Mouse (Mus musculus) embryonic facial prominence, embryonic 11.5 days (tissue): ENCODE measurements around the gene Tmcc2. TPM values are rescaled to one million over a fixed set of nuclear protein-coding genes. Genes with fewer than 3 reads are reported as not detected.

Source experiments
- ATAC-seq: fragments of 200-750 bp; cut with Nextera tagmentation; replicated peaks from 2 replicates; pipeline ENCODE4 v1.8.0; 2017; ENCODE audit warnings: low read depth; ENCODE audit not compliant: insufficient number of reproducible peaks, low FRiP score, low TSS enrichment
- DNase-seq: peaks from one replicate; pipeline ENCODE4 v3.0.0-alpha.2; 2015; ENCODE audit warnings: low spot score
- H3K27ac ChIP-seq: fragments of 300-500 bp; sonication (generic); replicated peaks from 2 replicates; pipeline ENCODE4 v1.5.1; 2014; ENCODE audit warnings: mild to moderate bottlenecking, low read depth, low read length, control low read depth
- H3K27me3 ChIP-seq: fragments of 300-500 bp; sonication (generic); 2 replicates; pipeline ENCODE4 v1.6.1; 2014; ENCODE audit warnings: mild to moderate bottlenecking, low read length, moderate library complexity, mixed read lengths; ENCODE audit not compliant: control insufficient read depth, insufficient read depth
- H3K36me3 ChIP-seq: fragments of 300-500 bp; sonication (generic); replicated peaks from 2 replicates; pipeline ENCODE4 v1.6.1; 2014; ENCODE audit warnings: low read depth, mild to moderate bottlenecking, low read length, moderate library complexity, mixed read lengths; ENCODE audit not compliant: control insufficient read depth, insufficient read depth
- H3K4me1 ChIP-seq: fragments of 300-500 bp; sonication (generic); 2 replicates; pipeline ENCODE4 v1.6.1; 2014; ENCODE audit warnings: low read length, mixed read lengths; ENCODE audit not compliant: control insufficient read depth, insufficient read depth
- H3K4me2 ChIP-seq: fragments of 300-500 bp; sonication (generic); 2 replicates; pipeline ENCODE4 v1.6.1; 2014; ENCODE audit warnings: low read depth, mild to moderate bottlenecking, control low read depth, low read length, moderate library complexity
- H3K4me3 ChIP-seq: fragments of 300-500 bp; sonication (generic); 2 replicates; pipeline ENCODE4 v1.5.1; 2014; ENCODE audit warnings: low read depth, low read length, control low read depth
- H3K9ac ChIP-seq: fragments of 300-500 bp; sonication (generic); replicated peaks from 2 replicates; pipeline ENCODE4 v1.6.1; 2014; ENCODE audit warnings: mild to moderate bottlenecking, control low read depth, low read length
- H3K9me3 ChIP-seq: fragments of 300-500 bp; sonication (generic); replicated peaks from 2 replicates; pipeline ENCODE4 v1.6.1; 2016; ENCODE audit warnings: mild to moderate bottlenecking, low read length, inconsistent platforms, mixed read lengths; ENCODE audit not compliant: control insufficient read depth
- WGBS: fragments of 180-500 bp; shearing (Covaris S2); extraction: QIAGEN DNeasy Blood & Tissue Kit; methylation state at CpG from one replicate; pipeline ENCODE4 v1.1.7; 2014; 5-methylcytosine and 5-hydroxymethylcytosine counted together
- polyA plus RNA-seq: library from polyadenylated mRNA; unstranded; fragments of >200 nt; fragmentation: Nextera tagmentation; extraction: Ambion mirVana; gene quantifications from 2 replicates; pipeline ENCODE4 v1.2.1, GENCODE M21; 2014

Tmcc2 gene
- polyA plus RNA-seq, 1 experiment from 2014 or later = 6.8 TPM

- no peak for ATAC-seq
- Histone ChIP-seq H3K27ac (peak overlapping the region; percentile 56), H3K4me2 (no peak overlapping the region), H3K9me3 (no peaks in the 10 kb centered on the region), H3K36me3 (no peaks in the 10 kb centered on the region), H3K4me3 (no peak overlapping the region), H3K9ac (no peak overlapping the region), H3K4me1 (no peaks in the 10 kb centered on the region), H3K27me3 (no peaks in the 10 kb centered on the region)
- no peak for DNase-seq
- 55% methylated on average over 7 of the region's 7 CpGs for WGBS
Measured at GRCm38 (mm10) chr1:132321821-132322580, 69.1 kb downstream of the Tmcc2 start.

DNA sequence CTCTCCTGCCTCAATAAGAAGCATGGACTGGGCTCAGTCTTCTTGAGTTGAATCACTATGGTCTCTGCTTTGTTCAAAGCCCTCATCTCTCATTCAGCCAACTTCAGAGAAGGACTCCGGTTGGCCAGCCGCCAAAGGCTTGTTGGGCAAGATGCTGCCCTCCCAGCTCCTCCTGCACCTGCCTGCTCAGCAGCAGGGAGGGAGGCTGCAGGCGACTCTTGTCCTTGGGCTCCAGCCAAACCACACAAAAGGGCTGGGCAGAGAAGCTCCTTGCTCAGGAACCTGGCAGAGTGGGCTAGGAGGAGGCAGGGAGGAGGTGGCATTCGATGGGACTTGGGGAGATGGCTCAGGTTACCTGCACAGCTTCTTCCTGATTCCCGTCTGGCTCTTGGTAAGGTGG, 71.8 kb downstream of the Tmcc2 start:
- H3K27ac ChIP-seq = no peak overlapping the region
- H3K4me2 ChIP-seq = no peak overlapping the region
- no peak overlapping the region for H3K4me3 ChIP-seq
- ATAC-seq = no peak
- DNase-seq = no peak
- peaks cover 2% of the 10 kb centered on the region; the same call in 1 of the 2 replicates for H3K27me3 ChIP-seq
- no peaks in the 10 kb centered on the region for H3K36me3 ChIP-seq
- WGBS = 65% methylated on average over 5 of the region's 5 CpGs
- H3K9me3 ChIP-seq = no peaks in the 10 kb centered on the region
- H3K4me1 ChIP-seq = no peaks in the 10 kb centered on the region
- peak overlapping the region; percentile 29; the same call in 1 of the 2 replicates for H3K9ac ChIP-seq

- ATAC-seq = no peak
- 57% methylated on average over 8 of the region's 8 CpGs for WGBS
- H3K4me1 ChIP-seq = no peaks in the 10 kb centered on the region
Measured at GRCm38 (mm10) chr1:132317894-132318863, 72.9 kb downstream of the Tmcc2 start.

GRCm38 (mm10) chr1:132317413-132317812, 73.7 kb downstream of the Tmcc2 start:
- ATAC-seq = no peak
- Histone ChIP-seq H3K27ac (no peak overlapping the region), H3K4me1 (no peaks in the 10 kb centered on the region), H3K9me3 (no peaks in the 10 kb centered on the region), H3K4me3 (peak overlapping the region; percentile 49; the same call in 1 of the 2 replicates), H3K9ac (no peak overlapping the region; the same call in 1 of the 2 replicates), H3K4me2 (peak overlapping the region; percentile 79; the same call in 1 of the 2 replicates), H3K27me3 (peaks cover 2% of the 10 kb centered on the region; the same call in 1 of the 2 replicates), H3K36me3 (no peaks in the 10 kb centered on the region)
- no peak for DNase-seq
- WGBS = 61% methylated on average over 4 of the region's 4 CpGs

More at GRCm38 (mm10) chr1:132317894-132318863, 72.9 kb downstream of the Tmcc2 start:
- H3K9me3 ChIP-seq = no peaks in the 10 kb centered on the region
- no peak overlapping the region for H3K4me3 ChIP-seq
- no peaks in the 10 kb centered on the region for H3K36me3 ChIP-seq
- H3K9ac ChIP-seq = no peak overlapping the region; the same call in 1 of the 2 replicates
- H3K27ac ChIP-seq = no peak overlapping the region
- H3K4me2 ChIP-seq = peak overlapping the region; percentile 79; the same call in 1 of the 2 replicates
- no peak for DNase-seq
- peaks cover 2% of the 10 kb centered on the region; the same call in 1 of the 2 replicates for H3K27me3 ChIP-seq

DNA sequence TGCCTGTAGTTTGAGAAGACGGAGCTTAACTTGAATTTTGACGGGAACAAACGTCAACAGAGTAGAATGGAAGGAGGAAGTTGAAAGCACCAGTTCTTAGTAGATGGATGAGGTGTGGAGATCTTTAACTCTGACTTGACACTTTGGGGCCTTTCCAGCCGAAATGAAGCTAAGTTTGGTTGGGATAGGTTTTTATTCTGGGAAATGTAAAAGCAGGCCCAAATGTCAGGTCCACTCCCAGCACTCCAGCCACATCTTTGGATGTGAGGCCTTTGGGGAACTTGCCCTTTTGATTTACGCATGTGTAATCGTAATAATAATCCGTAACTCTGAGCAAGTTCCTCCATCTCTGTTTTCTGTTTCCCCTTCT, 74.5 kb downstream of the Tmcc2 start:
- H3K4me1 ChIP-seq = no peaks in the 10 kb centered on the region

GRCm38 (mm10) chr1:132315889-132316624, 75.0 kb downstream of the Tmcc2 start, which contains the start of gene Nuak2:
Nuak2 (plus strand) TSS chr1:132316126.
- peak; percentile 79 for ATAC-seq
- Histone ChIP-seq H3K9ac (peak within 1 kb of the TSS; percentile 54), H3K4me2 (peak within 1 kb of the TSS; percentile 79), H3K27me3 (peaks cover 2% of the 10 kb centered on the region; the same call in 1 of the 2 replicates), H3K36me3 (no peaks in the 10 kb centered on the region), H3K4me3 (peak within 1 kb of the TSS; percentile 49), H3K9me3 (no peaks in the 10 kb centered on the region), H3K27ac (no peak within 1 kb of the TSS), H3K4me1 (no peaks in the 10 kb centered on the region)
- under 1% methylated on average over 67 of the region's 67 CpGs for WGBS
- peak; percentile 89 for DNase-seq

More for the DNA sequence above, 74.5 kb downstream of the Tmcc2 start:
- Histone ChIP-seq H3K4me2 (peak overlapping the region; percentile 79), H3K9ac (no peak overlapping the region; the same call in 1 of the 2 replicates), H3K27me3 (peaks cover 2% of the 10 kb centered on the region; the same call in 1 of the 2 replicates), H3K9me3 (no peaks in the 10 kb centered on the region), H3K4me3 (peak overlapping the region; percentile 49), H3K27ac (no peak overlapping the region), H3K36me3 (no peaks in the 10 kb centered on the region)
- 34% methylated on average over 7 of the region's 7 CpGs for WGBS
- DNase-seq = no peak
- no peak for ATAC-seq

- no peak overlapping the region for H3K4me2 ChIP-seq
- ATAC-seq (no peak), DNase-seq (peak; percentile 76)
- no peak overlapping the region for H3K27ac ChIP-seq
- WGBS = 71% methylated on average over 3 of the region's 3 CpGs
- H3K27me3 ChIP-seq = peaks cover 2% of the 10 kb centered on the region; the same call in 1 of the 2 replicates
- H3K9me3 ChIP-seq = no peaks in the 10 kb centered on the region
- no peaks in the 10 kb centered on the region for H3K36me3 ChIP-seq
- H3K9ac ChIP-seq = no peak overlapping the region
- H3K4me3 ChIP-seq = no peak overlapping the region
- H3K4me1 ChIP-seq = no peaks in the 10 kb centered on the region
Measured at GRCm38 (mm10) chr1:132312703-132313102, 78.4 kb downstream of the Tmcc2 start.
